Mouse (Mus musculus): ENCODE data around the gene Il1r1. TPM values are rescaled to one million over a fixed set of nuclear protein-coding genes. Genes with fewer than 3 reads are reported as not detected.

Il1r1 gene
- 10.7 TPM for polyA plus RNA-seq (2014; fragmentation: Illumina TruSeq; extraction: RNeasy Lipid Tissue Mini Kit (QIAGEN cat#74804); ENCODE audit: low read depth, low replicate concordance)

DNA sequence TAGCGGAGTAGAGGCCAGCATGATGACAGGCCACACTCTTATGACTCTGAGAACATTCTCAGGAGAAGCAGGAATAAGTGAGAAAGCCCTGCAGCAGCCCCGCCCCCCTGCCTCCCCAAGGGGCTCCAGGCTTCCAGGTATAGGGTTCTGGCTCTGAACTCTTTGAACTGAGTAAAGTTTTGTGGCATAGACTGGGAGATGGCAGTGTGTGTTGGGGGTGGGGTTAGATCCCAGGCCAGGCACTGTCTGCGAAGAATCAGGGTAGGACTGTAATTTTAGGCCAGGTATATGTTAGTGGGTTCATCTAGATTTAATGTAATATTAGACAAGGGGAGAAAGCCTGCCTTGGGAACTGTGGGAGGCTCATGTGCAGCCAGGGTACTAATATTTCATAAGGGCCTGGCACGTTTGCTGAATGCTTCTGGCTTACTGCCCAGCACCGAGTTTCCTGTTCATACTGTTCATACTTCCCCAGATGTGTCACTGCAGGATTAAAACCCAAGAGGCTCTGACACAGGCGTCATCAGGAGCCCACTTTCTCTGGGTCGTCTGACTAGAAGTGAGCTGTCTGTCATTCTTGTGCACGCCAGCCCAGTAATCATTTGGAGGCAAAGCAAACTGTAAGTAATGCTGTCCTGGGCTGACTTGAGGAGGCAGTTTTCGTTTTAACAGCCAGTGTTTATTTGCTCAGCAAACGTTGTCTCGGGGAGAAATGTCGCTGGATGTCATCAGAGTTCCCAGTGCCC lies at the start of gene Il1r1:
TSS of gene Il1r1 (plus strand) at position 542 of the 746 bp plus-strand sequence.

GRCm38 (mm10) chr1:40324457-40324856 lies 99.6 kb downstream of the Il1r1 start, which contains the start of gene Il1rl2:
TSS of gene Il1rl2 (plus strand) at chr1:40324610.

Other genes with a start within 250 kb of the Il1r1 start
- gene Il1r2, start 151.0 kb upstream of the Il1r1 start, polyA plus RNA-seq (2014; fragmentation: Illumina TruSeq; extraction: RNeasy Lipid Tissue Mini Kit (QIAGEN cat#74804); ENCODE audit: low read depth, low replicate concordance): not detected
- gene Il1rl2, start 99.5 kb downstream of the Il1r1 start, polyA plus RNA-seq (2014; fragmentation: Illumina TruSeq; extraction: RNeasy Lipid Tissue Mini Kit (QIAGEN cat#74804); ENCODE audit: low read depth, low replicate concordance): 1.4 TPM
- gene Il1rl1, start 204.5 kb downstream of the Il1r1 start, polyA plus RNA-seq (2014; fragmentation: Illumina TruSeq; extraction: RNeasy Lipid Tissue Mini Kit (QIAGEN cat#74804); ENCODE audit: low read depth, low replicate concordance): 1.0 TPM
- gene Il18r1, start 240.5 kb downstream of the Il1r1 start, polyA plus RNA-seq (2014; fragmentation: Illumina TruSeq; extraction: RNeasy Lipid Tissue Mini Kit (QIAGEN cat#74804); ENCODE audit: low read depth, low replicate concordance): 1.7 TPM

Measured in kidney, adult 10 weeks (tissue).